Mouse (Mus musculus) ES-E14 (cell line): ENCODE data around the gene Ptpn7. TPM values are rescaled to one million over a fixed set of nuclear protein-coding genes. Genes with fewer than 3 reads are reported as not detected.

ENCODE experiments used
- DNase-seq: peaks from one replicate; pipeline ENCODE4 v3.0.0-alpha.2; 2013; ENCODE audit warnings: low read depth, low spot score
- H3K27ac ChIP-seq: 2 replicates; pipeline ENCODE4 v1.5.1; 2012; ENCODE audit warnings: low read depth, mild to moderate bottlenecking, low read length, moderate library complexity, mixed read lengths; ENCODE audit not compliant: poor library complexity, insufficient read depth, severe bottlenecking
- H3K36me3 ChIP-seq: 2 replicates; pipeline ENCODE4 v1.6.1; 2012; ENCODE audit warnings: mild to moderate bottlenecking, low read length, moderate library complexity, mixed read lengths; ENCODE audit not compliant: control insufficient read depth, poor library complexity, insufficient read depth, severe bottlenecking
- H3K4me1 ChIP-seq, 2 experiments: fragments of 150-350 bp in 1 of 2; sonication (generic) in 1 of 2; 2 replicates each; pipeline ENCODE4 v1.6.1; 2012; ENCODE audit warnings: low read length in 2 of 2, mild to moderate bottlenecking in 1 of 2, mixed read lengths in 1 of 2; ENCODE audit not compliant: control insufficient read depth in 2 of 2, insufficient read depth in 2 of 2, poor library complexity in 1 of 2
- H3K4me3 ChIP-seq, 2 experiments: fragments of 150-350 bp in 1 of 2; sonication (generic) in 1 of 2; 2 replicates each; pipeline ENCODE4 v1.5.1; 2012; ENCODE audit warnings: low read length in 2 of 2, low read depth in 1 of 2, mild to moderate bottlenecking in 1 of 2, mixed read lengths in 1 of 2; ENCODE audit not compliant: insufficient read depth in 1 of 2, poor library complexity in 1 of 2, severe bottlenecking in 1 of 2
- H3K9ac ChIP-seq: 2 replicates; pipeline ENCODE4 v1.6.1; 2012; ENCODE audit warnings: low read depth, mild to moderate bottlenecking, low read length, mixed read lengths; ENCODE audit not compliant: poor library complexity, insufficient read depth, severe bottlenecking
- H3K9me3 ChIP-seq: fragments of 150-350 bp; sonication (generic); 2 replicates; pipeline ENCODE4 v1.6.1; 2012; ENCODE audit warnings: low read depth, mild to moderate bottlenecking, low read length; ENCODE audit not compliant: control insufficient read depth, insufficient read depth
- CHD2 ChIP-seq: IDR thresholded peaks from 2 replicates; pipeline ENCODE4 v1.6.1; 2014; ENCODE audit warnings: mild to moderate bottlenecking, low read depth, low read length, inconsistent platforms
- HCFC1 ChIP-seq: IDR thresholded peaks from 2 replicates; pipeline ENCODE4 v1.6.1; 2012; ENCODE audit warnings: low read length, inconsistent platforms, borderline replicate concordance; ENCODE audit not compliant: insufficient read depth
- MAFK ChIP-seq: IDR thresholded peaks from 2 replicates; pipeline ENCODE4 v1.6.1; 2014; ENCODE audit warnings: mild to moderate bottlenecking, low read depth, low read length, inconsistent platforms; ENCODE audit not compliant: insufficient read depth
- ZC3H11A ChIP-seq: IDR thresholded peaks from 2 replicates; pipeline ENCODE4 v1.6.1; 2012; ENCODE audit warnings: low read depth, mild to moderate bottlenecking, inconsistent platforms, low read length, borderline replicate concordance
- ZNF384 ChIP-seq: IDR thresholded peaks from 2 replicates; pipeline ENCODE4 v1.6.1; 2012; ENCODE audit warnings: low read depth, low read length, inconsistent platforms
- in situ Hi-C, 2 experiments: fragments of 600-800 bp; cut with MboI; formaldehyde crosslinking; loops; one replicate each; pipeline ENCODE4 v1.15.1; 2025; ENCODE audit warnings: low sequenced_read_pairs in 2 of 2, inconsistent platforms in 1 of 2; ENCODE audit not compliant: unreplicated experiment in 2 of 2
- total RNA-seq: library from RNA; depleted of rRNA; stranded (reverse); fragments of 300-350 nt; gene quantifications from 2 replicates; pipeline ENCODE4 v1.2.3, GENCODE M21; 2012

Ptpn7 gene
- total RNA-seq, 1 experiment: 1.1 TPM

DNA sequence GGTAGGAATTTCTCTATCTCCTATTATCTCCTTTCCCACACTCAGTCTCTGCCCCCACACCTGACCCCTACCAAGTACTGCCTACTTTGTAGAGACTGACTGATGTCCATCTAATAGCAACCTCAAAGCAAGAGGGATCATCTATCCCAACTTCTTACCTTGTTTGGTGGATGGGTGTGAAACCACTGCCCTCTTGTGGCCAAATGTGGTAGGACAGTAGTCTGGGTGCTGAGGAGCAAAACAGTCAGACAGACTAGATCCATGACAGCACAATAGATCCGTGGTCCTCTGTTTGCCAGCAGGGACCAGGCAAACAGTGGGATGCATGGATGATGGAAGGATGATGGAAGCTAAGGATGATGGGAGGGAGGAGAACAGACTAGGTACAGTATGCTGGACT lies 4.0 kb downstream of the Ptpn7 start:
- peak; percentile 81 for DNase-seq
- H3K9me3 ChIP-seq: no peaks in the 10 kb centered on the region
- in situ Hi-C loops: no loop called here
- H3K9ac ChIP-seq: no peak overlapping the region
- H3K36me3 ChIP-seq: no peaks in the 10 kb centered on the region
- H3K27ac ChIP-seq: no peak overlapping the region
- TF ChIP-seq ZC3H11A (peak; percentile 48; the same call in 1 of the 2 replicates), ZNF384 (no peak)
- H3K4me1 ChIP-seq: peaks cover 0 to 15% of the 10 kb centered on the region in 2 experiments; a peak in 2 of 4 replicates
- no peak overlapping the region for H3K4me3 ChIP-seq

- Histone ChIP-seq H3K9me3 (no peaks in the 10 kb centered on the region), H3K36me3 (no peaks in the 10 kb centered on the region), H3K9ac (no peak overlapping the region), H3K4me1 (peaks cover 0 to 7% of the 10 kb centered on the region in 2 experiments; a peak in 1 of 4 replicates), H3K4me3 (peak overlapping the region in 1 of 2 experiments; percentile 2; a peak in 1 of 4 replicates), H3K27ac (no peak overlapping the region)
- peak; percentile 68 for DNase-seq
- no peak for TF ChIP-seq ZNF384
- TF ChIP-seq MAFK: no peak
- TF ChIP-seq CHD2: no peak
- no peak for TF ChIP-seq HCFC1
- no peak for TF ChIP-seq ZC3H11A
- in situ Hi-C loops: no loop called here
These were observed 7.4 kb downstream of the Ptpn7 start for GRCm38 (mm10) chr1:135139906-135140305.

DNA sequence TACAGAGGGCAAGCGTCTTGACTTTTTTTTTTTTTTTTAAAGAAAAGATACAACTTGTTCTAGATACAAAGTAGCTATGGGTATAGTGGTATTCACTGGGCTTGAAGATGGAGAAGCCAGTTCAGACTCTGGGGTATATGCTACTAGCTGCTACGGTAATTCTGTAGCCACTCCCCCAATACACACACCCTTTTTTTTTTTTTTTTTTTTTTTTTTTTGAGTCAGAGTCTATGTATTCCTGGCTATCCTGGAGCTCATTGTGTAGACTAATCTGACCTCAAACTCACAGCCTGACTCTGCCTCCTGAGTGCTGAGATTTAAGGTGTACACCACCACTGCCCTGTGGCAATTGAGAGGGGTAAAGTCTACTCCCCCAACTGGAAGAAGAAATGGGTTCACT lies 10.0 kb downstream of the Ptpn7 start:
- H3K9me3 ChIP-seq: no peaks in the 10 kb centered on the region
- no peak overlapping the region for H3K27ac ChIP-seq
- TF ChIP-seq ZNF384 (peak; percentile 79; the same call in 1 of the 2 replicates), ZC3H11A (no peak)
- no peak overlapping the region for H3K4me3 ChIP-seq
- no peak overlapping the region for H3K9ac ChIP-seq
- in situ Hi-C loops: no loop called here
- peaks cover 0 to 7% of the 10 kb centered on the region in 2 experiments; a peak in 1 of 4 replicates for H3K4me1 ChIP-seq
- DNase-seq: no peak
- H3K36me3 ChIP-seq: no peaks in the 10 kb centered on the region

GRCm38 (mm10) chr1:135143940-135144339 lies 11.4 kb downstream of the Ptpn7 start:
- in situ Hi-C loops: no loop called here

More at GRCm38 (mm10) chr1:135143940-135144339, 11.4 kb downstream of the Ptpn7 start:
- DNase-seq: no peak
- H3K9me3 ChIP-seq: no peaks in the 10 kb centered on the region
- H3K27ac ChIP-seq: no peak overlapping the region
- no peak overlapping the region for H3K4me3 ChIP-seq
- H3K4me1 ChIP-seq: peaks cover 0 to 7% of the 10 kb centered on the region in 2 experiments; a peak in 1 of 4 replicates
- no peak for TF ChIP-seq CHD2
- TF ChIP-seq MAFK: no peak
- TF ChIP-seq ZNF384: no peak
- TF ChIP-seq ZC3H11A: no peak
- TF ChIP-seq HCFC1: no peak
- H3K9ac ChIP-seq: no peak overlapping the region
- H3K36me3 ChIP-seq: no peaks in the 10 kb centered on the region; the same call in 1 of the 2 replicates
